Mouse (Mus musculus) urinary bladder, adult 18-20 months (tissue): ENCODE results near the gene Arfgap2.
"Not testable (repeated sequence)": the region's sequence is repeated elsewhere in the genome, so short reads cannot be mapped to it uniquely, and the experiment has no call there.

ENCODE experiments used
- DNase-seq, 2 experiments: peaks; one replicate each; pipeline ENCODE4 v3.0.0; 2022; ENCODE audit warnings: low spot score in 2 of 2, mixed read lengths in 2 of 2

Gene Arfgap2

GRCm38 (mm10) chr2:91264711-91265681 lies at the start of gene Arfgap2:
TSS of gene Arfgap2 (plus strand) at chr2:91264974.
- peak; percentile 94 to 98 for DNase-seq

DNA sequence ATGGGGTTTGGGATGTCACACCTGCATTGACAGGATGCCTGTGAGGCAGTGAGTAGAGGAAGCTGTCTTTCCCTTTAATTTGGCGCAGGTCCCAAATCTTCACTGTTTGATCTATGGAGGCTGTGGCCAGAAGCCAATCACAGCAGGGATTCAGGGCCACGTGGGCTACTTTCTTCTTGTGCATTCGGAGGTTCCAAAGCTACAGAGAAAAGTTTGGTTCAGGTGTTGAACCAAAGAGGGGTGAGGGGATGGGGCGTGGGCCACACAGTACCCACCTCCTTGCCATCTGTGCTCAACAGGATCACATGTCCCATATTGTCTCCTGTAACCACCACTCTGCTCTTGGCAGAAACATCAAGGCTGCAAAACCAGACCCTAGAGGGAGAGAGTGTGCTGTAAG lies 47.7 kb upstream of the Arfgap2 start:
- no peak for DNase-seq

DNA sequence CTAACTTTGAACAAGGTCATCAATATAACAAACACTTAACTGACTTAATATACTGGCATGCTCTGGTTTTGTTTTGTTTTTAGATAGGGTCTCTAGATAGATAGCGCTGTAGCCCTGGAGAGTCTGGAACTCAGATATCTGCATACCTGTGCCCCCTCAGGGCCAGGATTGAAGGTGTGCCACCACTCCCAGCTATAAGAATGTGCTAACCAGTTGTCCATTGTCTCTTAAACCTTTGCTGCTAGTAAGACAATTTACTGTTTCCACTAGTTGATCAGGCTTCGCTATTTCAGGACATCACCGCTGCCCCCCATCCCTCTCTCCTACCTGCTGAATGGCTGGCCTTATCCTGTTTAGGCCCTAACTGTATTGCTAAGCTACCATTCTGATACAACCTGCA lies 44.3 kb upstream of the Arfgap2 start:
- no peak for DNase-seq

- DNase-seq, result no peak
These were observed 41.2 kb upstream of the Arfgap2 start for GRCm38 (mm10) chr2:91223614-91224013.

DNA sequence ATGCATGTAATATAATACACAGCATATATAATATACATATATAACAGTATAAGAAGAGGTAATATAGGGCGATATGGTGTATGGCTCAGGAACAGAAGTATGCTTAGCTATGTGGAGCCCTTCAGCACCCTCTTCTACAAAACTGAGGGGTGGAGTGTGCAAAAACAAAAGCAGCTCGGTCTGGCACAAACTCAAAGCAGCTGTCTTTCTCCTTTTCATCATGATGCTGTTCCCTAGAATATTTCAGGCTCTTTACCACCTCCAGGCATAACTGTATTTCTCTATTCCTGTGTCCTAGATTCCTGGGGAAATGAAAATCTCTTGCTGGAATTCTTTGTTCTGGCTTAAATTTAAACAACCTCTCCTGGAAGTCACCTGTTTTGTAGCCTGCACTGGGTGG lies 35.0 kb upstream of the Arfgap2 start:
- DNase-seq, result no peak

- DNase-seq, result peak; percentile 69 to 91
These were observed 27.9 kb upstream of the Arfgap2 start, which contains the start of gene Ddb2 for GRCm38 (mm10) chr2:91236601-91237510. TSS of gene Ddb2 (minus strand) at chr2:91236982.

DNA sequence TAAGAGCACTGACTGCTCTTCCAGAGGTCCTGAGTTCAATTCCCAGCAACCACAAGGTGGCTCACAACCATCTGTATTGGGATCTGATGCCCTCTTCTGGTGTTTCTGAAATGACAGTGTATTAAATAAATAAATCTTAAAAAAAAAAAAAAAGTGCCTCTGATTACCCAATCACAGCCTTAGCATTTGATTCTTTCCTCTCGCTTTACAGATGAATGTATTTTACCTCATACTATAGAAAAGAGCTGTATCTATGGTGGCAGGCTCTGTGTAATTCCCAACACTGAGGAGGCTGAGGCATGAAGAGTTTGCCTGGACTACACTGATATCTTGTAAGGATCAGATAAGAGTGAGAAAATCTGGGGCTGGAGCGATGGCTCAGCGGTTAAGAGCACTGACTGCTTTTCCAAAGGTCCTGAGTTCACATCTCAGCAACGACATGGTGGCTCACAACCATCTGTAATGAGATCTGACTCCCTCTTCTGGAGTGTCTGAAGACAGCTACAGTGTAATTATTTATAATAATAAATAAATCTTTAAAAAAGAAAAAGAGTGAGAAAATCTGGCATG lies 27.2 kb upstream of the Arfgap2 start:
- not testable (repeated sequence) for DNase-seq

- peak in 1 of 2 experiments; percentile 44 for DNase-seq
These were observed 22.2 kb upstream of the Arfgap2 start for GRCm38 (mm10) chr2:91242547-91242946.

- no peak for DNase-seq
These were observed 21.4 kb upstream of the Arfgap2 start for GRCm38 (mm10) chr2:91243416-91243815.

DNA sequence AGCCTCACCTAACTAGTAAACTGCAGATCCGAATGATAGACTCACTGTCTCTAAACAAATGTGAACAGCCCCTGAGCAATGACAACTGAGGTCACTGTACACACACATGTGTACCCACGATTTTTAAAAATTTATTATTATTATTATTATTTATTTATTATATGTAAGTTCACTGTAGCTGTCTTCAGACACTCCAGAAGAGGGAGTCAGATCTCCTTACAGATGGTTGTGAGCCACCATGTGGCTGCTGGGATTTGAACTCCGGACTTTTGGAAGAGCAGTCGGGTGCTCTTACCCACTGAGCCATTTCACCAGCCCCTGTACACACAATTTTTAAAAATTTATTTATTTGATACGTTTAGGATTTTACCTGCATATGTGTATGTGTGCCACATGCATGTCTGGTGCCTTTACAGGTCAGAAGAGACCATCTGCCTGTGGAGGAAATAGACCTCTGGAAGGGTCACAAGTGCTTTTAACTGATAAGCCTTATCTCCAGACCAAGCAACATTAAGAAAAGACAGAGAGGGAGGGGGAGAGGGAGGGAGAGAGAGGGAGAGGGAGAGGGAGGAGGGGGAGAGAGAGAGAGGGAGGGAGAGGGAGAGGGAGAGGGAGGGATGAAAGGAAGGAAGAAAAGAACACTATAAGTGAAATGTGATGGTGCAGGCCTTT lies 20.1 kb upstream of the Arfgap2 start:
- no peak for DNase-seq

DNA sequence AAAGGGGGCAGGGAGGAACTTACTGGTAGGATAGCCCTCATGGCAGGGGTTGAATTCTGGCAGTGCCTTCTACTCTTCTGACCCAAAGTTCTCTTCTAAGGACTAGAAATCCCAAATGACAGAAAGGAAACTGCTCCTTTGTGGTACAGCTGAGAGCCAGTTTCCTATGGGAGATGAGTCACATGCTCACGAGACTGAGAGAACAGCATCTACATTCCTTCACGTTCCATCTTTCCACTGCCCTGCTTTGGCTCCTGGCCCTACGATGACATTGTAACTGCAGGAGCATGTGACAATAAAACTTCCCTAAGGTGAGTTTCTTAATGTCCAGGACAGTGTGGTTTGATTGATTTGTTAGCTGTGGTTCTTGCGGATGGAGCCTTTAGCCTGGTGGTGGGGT lies 16.4 kb upstream of the Arfgap2 start:
- DNase-seq, result no peak

- no peak for DNase-seq
These were observed 12.8 kb upstream of the Arfgap2 start for GRCm38 (mm10) chr2:91252001-91252400.

DNA sequence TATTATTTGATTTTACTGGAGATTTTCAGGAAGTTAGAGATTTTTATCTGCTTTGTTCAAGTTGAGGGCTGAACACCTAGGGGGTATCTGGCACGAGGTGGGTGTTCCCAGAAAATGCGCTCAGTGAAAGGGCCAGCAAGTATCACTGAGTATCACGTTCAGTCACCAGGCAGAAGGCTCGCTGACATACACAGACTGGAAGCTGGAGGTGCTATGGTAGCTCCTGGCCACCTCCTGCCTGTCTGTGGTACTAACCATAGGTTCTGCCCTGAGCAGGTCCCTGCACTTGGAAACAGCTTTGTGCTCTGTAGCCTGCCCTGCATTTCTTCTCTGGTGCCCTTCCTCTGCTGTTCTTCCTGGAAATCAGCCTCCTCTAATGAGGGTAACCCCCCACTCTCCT lies 12.3 kb upstream of the Arfgap2 start:
- no peak for DNase-seq

DNA sequence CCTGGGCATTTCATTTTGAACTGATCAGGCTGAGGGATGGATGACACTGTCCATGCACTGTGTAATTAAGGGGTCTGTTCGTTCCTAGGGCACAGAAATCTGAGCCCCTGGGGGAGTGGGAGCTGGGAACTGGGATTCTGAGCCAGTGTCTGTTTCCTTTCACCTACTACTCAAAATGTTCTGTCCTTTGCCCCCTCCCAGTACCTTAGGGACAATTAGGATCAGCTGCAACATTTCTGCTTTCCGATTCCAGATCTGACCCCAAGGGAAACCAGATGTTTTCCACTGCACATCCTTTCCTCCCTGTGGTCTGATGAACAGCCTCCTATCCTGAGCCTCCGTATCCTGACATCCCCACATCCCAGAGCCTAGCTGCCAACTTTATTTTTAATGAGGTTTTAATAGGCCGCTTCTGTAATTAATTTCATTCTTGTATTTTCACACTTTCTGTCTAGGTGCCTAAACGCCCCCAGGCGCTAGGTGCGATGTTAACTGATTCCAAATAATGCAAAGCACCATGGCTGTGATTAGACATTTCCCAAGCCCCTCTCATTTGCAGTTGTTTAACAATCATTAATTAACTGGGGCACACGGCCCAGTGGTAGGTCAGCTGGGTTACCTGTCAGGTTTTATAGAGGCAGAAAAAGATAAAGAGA lies 9.9 kb upstream of the Arfgap2 start:
- DNase-seq, result no peak

GRCm38 (mm10) chr2:91255661-91256150 lies 9.1 kb upstream of the Arfgap2 start, which contains the start of gene Pacsin3:
TSS of gene Pacsin3 (plus strand) at chr2:91255954.
- no peak for DNase-seq

DNA sequence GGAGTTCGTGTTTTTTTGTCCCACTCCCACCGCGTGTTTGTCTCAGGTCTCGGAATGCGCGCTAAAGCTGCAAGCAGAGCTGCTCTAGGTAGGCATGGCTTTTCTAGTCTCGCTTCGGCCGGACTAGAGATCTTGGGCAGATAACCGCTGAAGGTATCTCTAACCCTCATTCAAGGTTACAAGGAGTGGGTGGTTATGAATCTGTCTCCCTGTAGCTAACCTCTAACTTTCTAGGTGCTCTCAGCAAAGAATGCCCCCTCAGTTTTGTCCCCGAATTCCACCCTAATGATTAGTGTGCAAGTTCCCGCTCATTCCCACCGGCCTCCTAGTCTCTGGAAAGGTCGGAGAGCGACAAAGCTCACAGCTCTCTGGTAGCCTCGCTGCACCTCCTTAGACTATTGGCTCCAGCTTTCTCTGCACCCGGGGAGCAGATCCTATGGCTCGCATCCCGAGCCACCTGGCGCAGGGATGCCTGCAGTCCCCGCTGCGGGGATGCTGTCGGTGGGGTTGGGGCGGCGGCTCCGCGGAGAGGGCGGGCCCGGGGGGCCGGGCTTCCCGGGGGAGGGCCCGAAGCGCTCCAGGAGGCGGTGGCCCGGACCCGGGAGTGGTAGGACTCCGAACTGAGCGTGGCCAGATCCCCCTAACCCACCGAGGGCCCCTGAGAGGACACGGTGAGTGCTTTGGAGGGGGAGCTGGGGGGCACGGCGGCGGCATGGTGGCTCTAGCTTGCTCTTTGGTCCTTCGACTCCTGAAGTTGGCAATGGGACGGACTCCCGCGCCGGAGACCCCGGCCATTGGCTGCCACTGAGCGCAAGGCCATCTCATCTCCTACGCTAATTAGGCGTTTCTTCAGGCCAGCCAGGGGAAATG lies 8.3 kb upstream of the Arfgap2 start:
- DNase-seq, result peak; percentile 42 to 77

GRCm38 (mm10) chr2:91257126-91257980 lies 7.4 kb upstream of the Arfgap2 start:
- DNase-seq, result peak; percentile 33 to 60

DNA sequence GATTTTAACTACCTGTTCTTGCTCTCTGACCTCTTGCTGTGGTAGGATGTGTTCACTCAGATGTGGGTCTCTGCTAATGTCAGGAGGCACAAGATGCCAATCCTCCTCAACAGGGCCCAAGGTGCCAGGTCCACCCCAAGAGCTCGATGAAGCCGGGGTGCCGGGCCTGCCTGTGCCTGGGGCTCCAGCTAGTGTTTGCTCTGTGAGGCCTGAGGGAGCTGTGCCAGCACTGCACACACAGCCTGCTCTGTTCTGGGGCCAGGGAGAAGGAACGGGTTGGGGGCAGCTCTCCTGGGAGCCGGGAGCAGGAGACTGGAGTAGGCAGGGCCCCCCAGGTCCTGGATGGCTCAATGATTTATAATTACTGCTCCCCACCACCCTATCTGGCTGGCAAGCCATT lies 6.7 kb upstream of the Arfgap2 start:
- DNase-seq, result no peak

- no peak for DNase-seq
These were observed 5.9 kb upstream of the Arfgap2 start for GRCm38 (mm10) chr2:91258830-91259229.
